Mouse (Mus musculus) T-helper 2 cell (primary cell): ENCODE measurements around the gene Lrrn4cl.

Experiments
- in situ Hi-C: fragments of 300-600 bp; cut with MboI, MseI; formaldehyde crosslinking; loops from one replicate; pipeline ENCODE4 v1.15.1; 2025; ENCODE audit warnings: high pct_unique_total_duplicates

The Lrrn4cl gene

GRCm38 (mm10) chr19:8880311-8881033, 29.9 kb downstream of the Lrrn4cl start, which contains the start of gene Uqcc3:
TSS of gene Uqcc3 (minus strand) at chr19:8880923.
- in situ Hi-C loops, result no loop called here

GRCm38 (mm10) chr19:8881034-8881392, 30.4 kb downstream of the Lrrn4cl start:
- in situ Hi-C loops, result no loop called here

- in situ Hi-C loops, result no loop called here
Measured at GRCm38 (mm10) chr19:8883616-8884015, 33.0 kb downstream of the Lrrn4cl start, which contains the start of the genes Lbhd1 and Gm49403. TSS of gene Lbhd1 (plus strand) at chr19:8883732. TSS of gene Gm49403 (plus strand) at chr19:8883930.

GRCm38 (mm10) chr19:8886916-8887584, 36.5 kb downstream of the Lrrn4cl start:
- in situ Hi-C loops, result no loop called here

- in situ Hi-C loops, result no loop called here
Measured at GRCm38 (mm10) chr19:8887585-8888463, 37.3 kb downstream of the Lrrn4cl start.

- in situ Hi-C loops, result no loop called here
Measured at GRCm38 (mm10) chr19:8888511-8889385, 38.2 kb downstream of the Lrrn4cl start, which contains the start of the genes 1810009A15Rik and Gm49416. TSS of gene 1810009A15Rik (plus strand) at chr19:8888853. TSS of gene Gm49416 (plus strand) at chr19:8888926.

- in situ Hi-C loops, result no loop called here
Measured at GRCm38 (mm10) chr19:8892829-8893766, 42.5 kb downstream of the Lrrn4cl start, which contains the start of gene Ints5. TSS of gene Ints5 (plus strand) at chr19:8893005.

GRCm38 (mm10) chr19:8895397-8895960, 44.9 kb downstream of the Lrrn4cl start:
- in situ Hi-C loops, result loop anchor here (5.0 kb wide), 1 partner anchor 47 kb away; the partner anchor contains the start of gene Mta2

GRCm38 (mm10) chr19:8896231-8896630, 45.7 kb downstream of the Lrrn4cl start:
- in situ Hi-C loops, result loop anchor here (5.0 kb wide), 1 partner anchor 46 kb away; the partner anchor contains the start of gene Mta2

GRCm38 (mm10) chr19:8897211-8897864, 46.8 kb downstream of the Lrrn4cl start:
- in situ Hi-C loops, result loop anchor here (5.0 kb wide), 1 partner anchor 45 kb away; the partner anchor contains the start of gene Mta2

- in situ Hi-C loops, result loop anchor here (5.0 kb wide), 1 partner anchor 44 kb away; the partner anchor contains the start of gene Mta2
Measured at GRCm38 (mm10) chr19:8897865-8898495, 47.4 kb downstream of the Lrrn4cl start, which contains the start of gene Ganab. TSS of gene Ganab (plus strand) at chr19:8898071.

- in situ Hi-C loops, result loop anchor here (5.0 kb wide), 1 partner anchor 44 kb away; the partner anchor contains the start of gene Mta2
Measured at GRCm38 (mm10) chr19:8898576-8898975, 48.0 kb downstream of the Lrrn4cl start.

- in situ Hi-C loops, result loop anchor here (5.0 kb wide), 1 partner anchor 43 kb away; the partner anchor contains the start of gene Mta2
Measured at GRCm38 (mm10) chr19:8899079-8899478, 48.5 kb downstream of the Lrrn4cl start.

- in situ Hi-C loops, result loop anchor here (10.0 kb wide), 1 partner anchor 79 kb away; the partner anchor contains the start of genes AC129217.1 and Hnrnpul2
Measured at GRCm38 (mm10) chr19:8903412-8903811, 52.8 kb downstream of the Lrrn4cl start.
